Comparison of ENCODE assay signal across 9 mouse cellular contexts in the genomic region with DNA sequence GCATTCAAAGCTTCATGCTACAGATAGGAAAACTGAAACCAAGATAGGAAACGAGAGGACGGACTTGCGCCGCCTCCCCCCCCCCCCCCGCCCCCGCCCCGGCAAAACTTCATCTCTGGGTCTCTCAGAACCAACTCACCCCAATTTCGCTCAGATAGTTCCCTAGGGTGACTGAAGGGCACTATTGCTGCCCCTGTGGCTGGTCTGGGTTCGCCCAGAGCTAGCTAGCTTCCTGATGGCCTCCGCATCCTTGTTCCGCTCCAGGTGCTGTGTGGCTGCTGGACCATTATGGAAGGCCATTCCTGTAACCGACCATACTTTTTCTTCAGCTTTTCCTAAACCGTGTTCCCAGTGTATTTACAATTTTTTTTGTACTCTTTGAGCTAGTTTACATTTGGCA. TPM values are rescaled to one million over a fixed set of nuclear protein-coding genes. Genes with fewer than 3 reads are reported as not detected.
DNase-seq lines count a peak whose midpoint lies in the region; ATAC-seq and TF ChIP-seq lines count a peak whose summit lies in the region.
"Had no signal": no experiment of that assay in that cellular context is flagged by ENCODE, and none has a peak within 500 bp of the region (broad histone marks: within the 10 kb centered on the region; RNA-seq: fewer than 3 reads in every experiment).

No protein-coding gene starts in this region.

- no peak overlapping the region for H3K27ac ChIP-seq in left cerebral cortex, adult 2 months
- peak overlapping the region; percentile 89 for H3K27ac ChIP-seq in forebrain, embryonic 10.5 days
- H3K27ac ChIP-seq in limb, embryonic 11.5 days (replicated peaks; ENCODE audit: low read depth, low read length): no peak overlapping the region
- H3K27ac ChIP-seq in neural tube, embryonic 15.5 days (replicated peaks): peak overlapping the region; percentile 74

- peak; percentile 67 for ATAC-seq in limb, embryonic 11.5 days (ENCODE audit: insufficient number of reproducible peaks, low FRiP score, low TSS enrichment, low read depth)
- peak; percentile 83 for ATAC-seq in neural tube, embryonic 15.5 days (ENCODE audit: low FRiP score)

- H3K4me1 ChIP-seq in forebrain, embryonic 10.5 days: peaks cover 25% of the 10 kb centered on the region
- H3K4me1 ChIP-seq in limb, embryonic 11.5 days (ENCODE audit: control insufficient read depth, insufficient read depth, low read length): no peaks in the 10 kb centered on the region
- peaks cover 11% of the 10 kb centered on the region for H3K4me1 ChIP-seq in neural tube, embryonic 15.5 days

- WGBS in forebrain, embryonic 10.5 days: 20% methylated on average over 13 of the region's 13 CpGs
- 20% methylated on average over 13 of the region's 13 CpGs for WGBS in limb, embryonic 11.5 days
- WGBS in neural tube, embryonic 15.5 days: 17% methylated on average over 10 of the region's 13 CpGs

- H3K27me3 ChIP-seq in forebrain, embryonic 10.5 days (ENCODE audit: poor library complexity, severe bottlenecking): peaks cover 13% of the 10 kb centered on the region
- H3K27me3 ChIP-seq in limb, embryonic 11.5 days (ENCODE audit: control insufficient read depth, insufficient read depth, low read length): no peaks in the 10 kb centered on the region
- H3K27me3 ChIP-seq in neural tube, embryonic 15.5 days (replicated peaks): no peaks in the 10 kb centered on the region

- no peaks in the 10 kb centered on the region for H3K36me3 ChIP-seq in forebrain, embryonic 10.5 days (replicated peaks)
- no peaks in the 10 kb centered on the region for H3K36me3 ChIP-seq in limb, embryonic 11.5 days (ENCODE audit: control insufficient read depth, insufficient read depth, low read length)
- H3K36me3 ChIP-seq in neural tube, embryonic 15.5 days: no peaks in the 10 kb centered on the region

- peak overlapping the region; percentile 46 for H3K4me3 ChIP-seq in left cerebral cortex, adult 2 months
- H3K4me3 ChIP-seq in forebrain, embryonic 10.5 days: peak overlapping the region; percentile 56
- H3K4me3 ChIP-seq in limb, embryonic 11.5 days (ENCODE audit: low read depth, low read length): peak overlapping the region; percentile 35
- peak overlapping the region; percentile 38 for H3K4me3 ChIP-seq in neural tube, embryonic 15.5 days (replicated peaks)

- no peak for TF ChIP-seq CTCF in left cerebral cortex, adult 2 months (IDR thresholded peaks at IDR 0.05)

- DNase-seq in left cerebral cortex, adult 2 months (ENCODE audit: extremely low spot score in 1 of 2, low spot score in 2 of 2): no peak
- DNase-seq in left cerebral cortex, postnatal 4 days: no peak
- no peak for DNase-seq in forebrain, embryonic 10.5 days (ENCODE audit: extremely low spot score, low spot score)
- DNase-seq in limb, embryonic 11.5 days (ENCODE audit: low spot score): no peak
- DNase-seq in gastrocnemius, postnatal 25 days: no peak
- no peak for DNase-seq in layer of hippocampus, adult 9-10 months (ENCODE audit: low spot score)
- no peak for DNase-seq in cerebellum, adult 18-20 months

- peak overlapping the region; percentile 59 for H3K4me2 ChIP-seq in limb, embryonic 11.5 days (ENCODE audit: low read depth, severe bottlenecking)
- peak overlapping the region; percentile 67 for H3K4me2 ChIP-seq in neural tube, embryonic 15.5 days

- intact Hi-C loops in left cerebral cortex, adult 2 months (cut with DNase I): loop anchor here (1.0 kb wide), 1 partner anchor 13 kb away; no protein-coding TSS in a partner anchor
- intact Hi-C loops in left cerebral cortex, postnatal 4 days (cut with DNase I): no loop called here

- peaks cover 10% of the 10 kb centered on the region; the same call in 1 of the 2 replicates for H3K9me3 ChIP-seq in forebrain, embryonic 10.5 days
- no peaks in the 10 kb centered on the region for H3K9me3 ChIP-seq in limb, embryonic 11.5 days (ENCODE audit: control insufficient read depth, low read length)
- H3K9me3 ChIP-seq in neural tube, embryonic 15.5 days (replicated peaks): no peaks in the 10 kb centered on the region

- peak overlapping the region; percentile 49 for H3K9ac ChIP-seq in limb, embryonic 11.5 days (ENCODE audit: low read length)
- H3K9ac ChIP-seq in neural tube, embryonic 15.5 days (replicated peaks): peak overlapping the region; percentile 44

RNA-seq across cellular contexts. Expression of gene Kif1a, which starts 13.7 kb away (rescaled TPM):
- 100 to 1,000 TPM; 730 to 772 TPM for total RNA-seq in left cerebral cortex, adult 2 months (2021)
- total RNA-seq in left cerebral cortex, postnatal 4 days (2021): 100 to 1,000 TPM; 715 to 768 TPM
- 41.4 and 41.5 TPM in 2 replicates for polyA plus RNA-seq in forebrain, embryonic 10.5 days (2016; fragmentation: Nextera tagmentation; extraction: Ambion mirVana)
- polyA plus RNA-seq in limb, embryonic 11.5 days (2014; fragmentation: Nextera tagmentation; extraction: Ambion mirVana): 7.3 and 8.0 TPM in 2 replicates
- 433 and 485 TPM in 2 replicates for polyA plus RNA-seq in neural tube, embryonic 15.5 days (2015; fragmentation: Nextera tagmentation; extraction: Ambion mirVana)
- 1 to 10 TPM; 1.5 to 1.7 TPM for total RNA-seq in gastrocnemius, postnatal 25 days (2021)
- total RNA-seq: megakaryocyte-erythroid progenitor cell, adult 5-6 weeks had no signal

RNA-seq across cellular contexts. Expression of gene Agxt, which starts 19.6 kb away (rescaled TPM):
- not detected for total RNA-seq in left cerebral cortex, adult 2 months (2021)
- total RNA-seq in left cerebral cortex, postnatal 4 days (2021): not detected
- polyA plus RNA-seq in forebrain, embryonic 10.5 days (2016; fragmentation: Nextera tagmentation; extraction: Ambion mirVana): not detected in 2 replicates
- not detected in 2 replicates for polyA plus RNA-seq in limb, embryonic 11.5 days (2014; fragmentation: Nextera tagmentation; extraction: Ambion mirVana)
- polyA plus RNA-seq in neural tube, embryonic 15.5 days (2015; fragmentation: Nextera tagmentation; extraction: Ambion mirVana): not detected in 2 replicates
- total RNA-seq in gastrocnemius, postnatal 25 days (2021): not detected
- total RNA-seq: megakaryocyte-erythroid progenitor cell, adult 5-6 weeks had no signal

RNA-seq across cellular contexts. Expression of gene 2310007B03Rik, which starts 45.3 kb away (rescaled TPM):
- not detected for total RNA-seq in left cerebral cortex, adult 2 months (2021)
- total RNA-seq in left cerebral cortex, postnatal 4 days (2021): not detected
- 0.92 and 1.0 TPM in 2 replicates for polyA plus RNA-seq in forebrain, embryonic 10.5 days (2016; fragmentation: Nextera tagmentation; extraction: Ambion mirVana)
- polyA plus RNA-seq in limb, embryonic 11.5 days (2014; fragmentation: Nextera tagmentation; extraction: Ambion mirVana): 0.16 and 0.25 TPM in 2 replicates
- 0.10 and 0.75 TPM in 2 replicates for polyA plus RNA-seq in neural tube, embryonic 15.5 days (2015; fragmentation: Nextera tagmentation; extraction: Ambion mirVana)
- total RNA-seq in gastrocnemius, postnatal 25 days (2021): not detected
- total RNA-seq: megakaryocyte-erythroid progenitor cell, adult 5-6 weeks had no signal

RNA-seq across cellular contexts. Expression of gene Crocc2, which starts 53.1 kb away (rescaled TPM):
- under 1 TPM; 0.07 to 0.12 TPM for total RNA-seq in left cerebral cortex, adult 2 months (2021)
- under 1 TPM; 0.91 to 0.94 TPM for total RNA-seq in left cerebral cortex, postnatal 4 days (2021)
- polyA plus RNA-seq in forebrain, embryonic 10.5 days (2016; fragmentation: Nextera tagmentation; extraction: Ambion mirVana): 0.05 and 0.12 TPM in 2 replicates
- 0.28 and 0.32 TPM in 2 replicates for polyA plus RNA-seq in limb, embryonic 11.5 days (2014; fragmentation: Nextera tagmentation; extraction: Ambion mirVana)
- 0.23 and 0.32 TPM in 2 replicates for polyA plus RNA-seq in neural tube, embryonic 15.5 days (2015; fragmentation: Nextera tagmentation; extraction: Ambion mirVana)
- not detected for total RNA-seq in gastrocnemius, postnatal 25 days (2021)
- total RNA-seq: megakaryocyte-erythroid progenitor cell, adult 5-6 weeks had no signal

Comparison
In these comparisons a context has a peak if more than half of its experiments do, and no peak if none do; other contexts are left out.
1. H3K27ac ChIP-seq: peak in forebrain, embryonic 10.5 days (single experiment) and neural tube, embryonic 15.5 days (single experiment); none in left cerebral cortex, adult 2 months (single experiment) and limb, embryonic 11.5 days (single experiment).
2. RNA of gene Kif1a, which starts 13.7 kb away (total RNA-seq): 730 to 772 TPM in left cerebral cortex, adult 2 months and 715 to 768 TPM in left cerebral cortex, postnatal 4 days; 1.5 to 1.7 TPM in gastrocnemius, postnatal 25 days; every median in the first group is over 100 times any median in the second.
3. Peak in every context shown above with its lines, with median percentiles within 50 percentile points of each other: H3K4me3 ChIP-seq.